ENCODE assay signal across 15 mouse cellular contexts in the genomic region with DNA sequence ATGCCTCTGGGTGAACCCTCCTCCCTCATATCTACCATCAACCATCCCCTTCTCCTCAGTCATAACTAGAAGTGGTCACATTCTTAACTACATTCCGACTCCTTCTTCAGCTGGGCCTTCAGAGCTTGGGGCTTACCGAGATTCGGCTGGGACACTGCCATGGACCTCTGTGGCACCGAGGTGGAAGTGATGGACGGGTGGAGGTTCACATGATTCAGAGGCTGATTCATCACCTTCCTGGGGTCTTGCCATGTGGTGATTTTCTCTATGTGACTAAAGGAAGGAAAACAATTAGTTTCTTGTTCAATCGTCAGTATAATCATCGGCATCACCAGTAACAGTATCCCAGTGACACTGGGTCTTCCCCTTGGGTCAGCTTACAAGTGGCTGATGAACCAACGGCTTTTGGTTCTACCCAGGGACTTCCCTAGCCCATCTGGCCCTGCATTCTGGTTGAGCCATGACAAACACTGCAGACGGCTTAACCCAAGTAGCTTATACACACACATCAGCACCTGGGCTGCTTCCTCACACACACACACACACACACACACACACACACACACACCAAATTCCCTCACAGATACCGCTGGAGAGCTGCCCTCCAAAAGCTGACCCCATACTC.
"Had no signal": no experiment of that assay in that cellular context is flagged by ENCODE, and none has a peak within 500 bp of the region (broad histone marks: within the 10 kb centered on the region; RNA-seq: fewer than 3 reads in every experiment).

No protein-coding gene starts in this region.

- H3K36me3 ChIP-seq: limb, embryonic 10.5 days; liver, embryonic 15.5 days; neural tube, embryonic 12.5 days; stomach, embryonic 15.5 days had no signal

- H3K9me3 ChIP-seq: limb, embryonic 10.5 days; liver, embryonic 15.5 days; midbrain, embryonic 10.5 days; neural tube, embryonic 12.5 days; stomach, embryonic 15.5 days had no signal

- H3K4me3 ChIP-seq: left cerebral cortex, adult 2 months; limb, embryonic 10.5 days; liver, embryonic 15.5 days; midbrain, embryonic 10.5 days; neural tube, embryonic 12.5 days; stomach, embryonic 15.5 days had no signal

- H3K27me3 ChIP-seq: liver, embryonic 15.5 days; neural tube, embryonic 12.5 days; stomach, embryonic 15.5 days had no signal

- H3K4me1 ChIP-seq: liver, embryonic 15.5 days; neural tube, embryonic 12.5 days; stomach, embryonic 15.5 days had no signal

- H3K27ac ChIP-seq: left cerebral cortex, adult 2 months; limb, embryonic 10.5 days; liver, embryonic 15.5 days; midbrain, embryonic 10.5 days; neural tube, embryonic 12.5 days; stomach, embryonic 15.5 days had no signal

- DNase-seq: kidney, postnatal 36 days; lung, embryonic 14.5 days; lung, postnatal 10 days; lung, postnatal 4 days; midbrain, embryonic 14.5 days; retina, postnatal 1 day; right cerebral cortex, postnatal 14 days; thymus, adult 2 months; thymus, postnatal 36 days had no signal
